Mouse (Mus musculus): Measurements from ENCODE around the gene AC134908.4. TPM values are rescaled to one million over a fixed set of nuclear protein-coding genes. Genes with fewer than 3 reads are reported as not detected.
A peak's percentile ranks its signal among the peaks of the same experiment; 100 is the strongest.

The AC134908.4 gene
- total RNA-seq (2021) = 1 to 10 TPM; 1.4 to 1.9 TPM
- long read RNA-seq, experiment 1, partial matches to known transcripts = 0 of 1 reads
- long read RNA-seq, experiment 1, other reads (novel, unspliced or antisense) = 1 of 1 reads
- long read RNA-seq, experiment 2, partial matches to known transcripts = 1 of 6 reads
- long read RNA-seq, experiment 2, other reads (novel, unspliced or antisense) = 5 of 6 reads

DNA sequence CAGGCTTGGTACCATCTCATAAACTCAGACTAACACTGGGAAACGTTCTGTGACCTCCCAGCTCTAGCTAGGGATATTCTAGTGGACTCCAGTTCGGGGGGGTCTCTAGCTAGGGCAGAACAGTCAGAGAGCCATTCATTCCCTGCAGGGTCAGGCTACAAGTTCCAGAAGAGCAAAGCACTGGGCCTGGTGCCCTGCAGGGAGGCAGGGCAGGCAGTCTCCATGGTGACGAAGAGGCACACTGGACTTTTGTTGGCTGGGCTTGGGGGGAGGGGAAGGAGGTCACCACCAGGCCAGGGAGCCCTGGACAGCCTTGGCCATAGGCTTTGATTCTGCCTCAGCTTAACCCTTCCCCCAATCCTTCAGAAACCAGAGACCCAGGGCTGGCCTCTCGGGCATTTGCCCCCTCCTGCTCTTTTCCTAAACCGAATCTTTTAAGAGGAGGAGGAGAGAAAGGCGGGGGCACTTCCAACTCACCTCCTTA, at the start of gene AC134908.4:
TSS of gene AC134908.4 (minus strand) at position 51 of the 484 bp plus-strand sequence.
- TF ChIP-seq CTCF (conservative IDR thresholded peaks at IDR 0.05) = no peak
- Histone ChIP-seq H3K4me3 (peak within 1 kb of the TSS; percentile 64), H3K27ac (peak within 1 kb of the TSS; percentile 95)
- DNase-seq (ENCODE audit: low spot score in 2 of 2) = peak; percentile 62 to 82

DNA sequence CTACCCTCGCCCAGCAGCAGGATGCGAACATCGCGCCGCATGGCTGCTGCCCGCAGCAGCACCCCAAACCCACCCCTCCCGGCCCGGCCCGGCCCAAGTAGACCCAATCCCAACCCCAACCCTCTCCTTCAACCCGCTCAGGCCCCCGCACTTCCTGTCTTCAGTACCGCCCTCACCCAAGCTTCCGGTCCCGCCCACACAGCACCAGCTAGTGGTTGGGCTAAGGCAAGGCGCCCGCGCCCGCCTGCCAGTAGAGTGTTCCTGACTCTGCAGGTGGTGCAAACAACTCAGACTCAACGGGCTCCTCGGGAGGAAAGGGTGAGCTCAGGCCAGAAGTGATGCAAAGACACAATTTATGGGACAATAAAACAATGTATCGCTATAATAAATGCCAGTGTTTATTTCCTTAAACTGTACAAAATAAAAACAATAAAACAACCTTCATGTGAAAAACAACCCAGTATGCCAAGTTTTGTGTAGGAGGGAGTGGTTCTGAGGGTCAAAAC, 49.0 kb upstream of the AC134908.4 start, which contains the start of gene Rhot2:
TSS of gene Rhot2 (minus strand) at position 456 of the 506 bp plus-strand sequence.
- peak within 1 kb of the TSS; percentile 96 for H3K27ac ChIP-seq
- peak; percentile 73 for TF ChIP-seq CTCF (conservative IDR thresholded peaks at IDR 0.05)
- peak; percentile 95 to 96 for DNase-seq (ENCODE audit: low spot score in 2 of 2)
- H3K4me3 ChIP-seq = peak within 1 kb of the TSS; percentile 83

DNA sequence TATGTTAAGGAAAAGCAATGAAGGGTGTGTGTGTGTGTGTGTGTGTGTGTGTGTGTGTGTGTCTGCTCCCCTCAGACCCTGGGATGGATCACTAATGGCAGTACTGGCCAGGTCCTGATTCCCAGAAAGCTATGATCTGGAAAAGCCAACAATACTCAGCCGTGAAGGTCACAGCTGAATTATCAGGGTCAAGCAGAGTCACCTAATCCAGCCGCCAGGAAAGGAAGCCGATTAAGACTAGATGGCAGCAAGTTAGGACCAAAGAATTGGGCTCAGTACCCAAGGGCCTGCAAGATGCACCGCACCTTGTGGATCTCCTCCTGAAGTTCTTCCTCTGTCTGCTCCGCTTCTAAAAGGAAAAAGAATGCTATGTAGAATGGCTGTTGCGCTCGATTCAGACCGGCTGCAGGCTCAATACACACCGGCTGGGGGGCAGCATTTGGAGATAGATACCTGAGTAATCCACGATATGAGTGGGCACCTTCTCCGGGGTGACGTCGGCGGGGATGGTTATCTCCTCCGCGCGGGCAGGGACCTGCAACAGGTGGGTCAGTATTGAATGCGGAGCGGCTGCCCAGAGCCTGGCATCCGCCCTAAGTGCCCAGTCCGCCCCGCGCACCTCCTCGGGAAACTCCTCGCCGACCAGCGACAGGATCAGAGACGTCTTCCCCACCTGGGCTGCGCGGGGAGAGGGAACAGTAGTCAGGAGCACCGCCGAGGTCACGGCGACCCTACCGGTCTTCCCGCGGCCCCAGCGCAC, 48.4 kb upstream of the AC134908.4 start:
- no peak for DNase-seq (ENCODE audit: low spot score in 2 of 2)
- H3K4me3 ChIP-seq = peak overlapping the region; percentile 83
- TF ChIP-seq CTCF (conservative IDR thresholded peaks at IDR 0.05) = no peak
- peak overlapping the region; percentile 96 for H3K27ac ChIP-seq

DNA sequence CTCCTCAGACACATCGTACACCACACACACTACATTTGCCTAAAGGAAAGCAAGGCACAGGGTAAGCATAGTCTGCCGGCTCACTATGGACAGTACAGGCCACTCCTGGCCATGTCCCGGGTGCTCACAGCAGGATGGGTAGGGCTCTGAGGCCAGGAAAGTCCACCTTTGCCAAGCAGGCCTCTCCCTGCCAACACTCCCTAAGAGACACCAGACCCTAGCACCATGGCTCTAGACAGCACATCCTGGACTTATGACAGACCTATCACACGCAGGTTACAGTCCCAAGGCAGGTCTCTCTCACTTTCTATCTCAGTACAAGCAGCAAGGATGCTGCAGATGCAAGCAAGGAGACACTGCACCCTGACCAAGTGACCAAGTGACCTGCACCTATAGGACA, 47.7 kb upstream of the AC134908.4 start:
- no peak for DNase-seq (ENCODE audit: low spot score in 2 of 2)
- TF ChIP-seq CTCF (conservative IDR thresholded peaks at IDR 0.05) = no peak
- H3K4me3 ChIP-seq = peak overlapping the region; percentile 83
- H3K27ac ChIP-seq = peak overlapping the region; percentile 96; the same call in 1 of the 2 replicates

DNA sequence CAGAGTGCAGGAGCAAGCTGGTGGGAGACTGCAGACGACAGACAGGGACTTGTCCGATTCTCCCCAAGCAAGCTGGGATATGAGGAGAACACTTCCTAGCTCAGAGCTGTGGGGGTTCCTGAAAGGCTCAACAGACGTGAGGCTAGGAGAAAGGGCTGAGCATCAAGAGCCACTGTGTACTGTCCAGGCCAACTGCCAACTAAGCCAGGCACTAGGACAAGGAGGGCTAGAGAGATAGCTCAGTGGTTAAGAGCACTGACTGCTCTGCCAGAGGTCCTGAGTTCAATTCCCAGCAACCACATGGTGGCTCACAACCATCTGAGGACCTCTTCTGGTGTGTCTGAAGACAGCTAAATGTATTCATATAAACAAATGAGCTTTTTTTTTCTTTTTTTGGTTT, 47.0 kb upstream of the AC134908.4 start:
- TF ChIP-seq CTCF (conservative IDR thresholded peaks at IDR 0.05) = 0 out of 2 replicates have a peak, but pooled peaks have one; percentile 6
- H3K4me3 ChIP-seq = no peak overlapping the region
- no peak for DNase-seq (ENCODE audit: low spot score in 2 of 2)
- H3K27ac ChIP-seq = no peak overlapping the region

DNA sequence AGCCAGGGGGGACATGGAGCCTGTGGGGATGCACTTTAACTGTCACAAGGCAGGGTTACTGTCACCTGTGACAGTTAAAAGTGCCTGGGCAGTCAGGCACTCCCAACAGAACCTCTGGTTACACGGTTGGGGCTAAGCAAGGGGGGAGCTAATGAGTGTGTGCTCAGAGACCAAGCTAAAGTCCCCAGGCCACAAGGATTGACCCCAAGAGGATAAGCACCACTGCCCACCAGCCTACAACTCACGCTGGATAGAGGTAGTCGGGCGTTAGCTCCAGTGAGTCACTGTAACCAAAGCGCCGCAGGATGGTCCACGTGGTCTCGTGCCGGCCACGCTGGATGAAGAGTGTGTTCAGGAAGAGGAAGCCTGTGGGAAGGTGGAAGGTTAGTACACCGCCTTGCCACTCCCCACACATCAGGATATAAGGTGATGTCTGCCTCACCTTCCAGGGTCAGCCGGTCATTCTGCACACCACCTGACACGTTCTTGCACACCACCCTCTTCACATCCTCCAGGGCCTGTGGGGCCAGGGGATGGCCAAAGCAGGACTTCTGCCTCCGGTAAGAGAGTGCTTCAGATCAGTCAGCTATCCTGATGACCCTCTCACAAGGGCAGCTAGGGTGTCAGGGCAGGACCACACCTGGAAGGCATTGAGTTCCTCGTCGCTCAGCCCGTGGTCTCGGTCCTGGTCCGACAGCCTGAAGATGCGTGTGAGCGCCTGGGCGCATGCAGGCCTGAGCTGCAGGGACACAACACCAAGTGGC, 45.8 kb upstream of the AC134908.4 start, which contains the start of gene Gm20683:
TSS of gene Gm20683 (minus strand) at position 647 of the 764 bp plus-strand sequence.
- H3K4me3 ChIP-seq = no peak within 1 kb of the TSS
- no peak within 1 kb of the TSS for H3K27ac ChIP-seq
- TF ChIP-seq CTCF (conservative IDR thresholded peaks at IDR 0.05) = no peak
- no peak for DNase-seq (ENCODE audit: low spot score in 2 of 2)

DNA sequence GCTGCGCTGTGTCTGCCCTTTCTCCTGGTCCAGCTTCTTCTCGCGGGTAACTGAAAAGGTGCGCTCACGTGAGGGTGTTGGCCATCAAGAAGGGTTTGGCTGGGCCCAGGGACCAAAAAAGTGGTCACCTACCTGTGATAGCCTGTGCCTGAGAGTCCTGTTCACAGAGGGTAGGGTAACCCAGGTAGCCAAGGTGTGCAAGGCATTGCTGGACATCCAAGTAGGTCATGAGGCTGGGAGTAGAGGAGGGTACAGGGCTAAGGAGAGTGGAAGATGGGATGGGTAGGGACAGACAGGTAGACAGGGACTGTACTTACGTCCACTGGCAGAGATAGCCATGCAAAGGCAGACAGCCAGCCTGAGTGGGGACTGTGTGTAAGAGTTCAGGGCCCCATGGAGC, 45.1 kb upstream of the AC134908.4 start:
- TF ChIP-seq CTCF (conservative IDR thresholded peaks at IDR 0.05) = no peak
- DNase-seq (ENCODE audit: low spot score in 2 of 2) = no peak
- no peak overlapping the region for H3K4me3 ChIP-seq
- H3K27ac ChIP-seq = no peak overlapping the region

DNA sequence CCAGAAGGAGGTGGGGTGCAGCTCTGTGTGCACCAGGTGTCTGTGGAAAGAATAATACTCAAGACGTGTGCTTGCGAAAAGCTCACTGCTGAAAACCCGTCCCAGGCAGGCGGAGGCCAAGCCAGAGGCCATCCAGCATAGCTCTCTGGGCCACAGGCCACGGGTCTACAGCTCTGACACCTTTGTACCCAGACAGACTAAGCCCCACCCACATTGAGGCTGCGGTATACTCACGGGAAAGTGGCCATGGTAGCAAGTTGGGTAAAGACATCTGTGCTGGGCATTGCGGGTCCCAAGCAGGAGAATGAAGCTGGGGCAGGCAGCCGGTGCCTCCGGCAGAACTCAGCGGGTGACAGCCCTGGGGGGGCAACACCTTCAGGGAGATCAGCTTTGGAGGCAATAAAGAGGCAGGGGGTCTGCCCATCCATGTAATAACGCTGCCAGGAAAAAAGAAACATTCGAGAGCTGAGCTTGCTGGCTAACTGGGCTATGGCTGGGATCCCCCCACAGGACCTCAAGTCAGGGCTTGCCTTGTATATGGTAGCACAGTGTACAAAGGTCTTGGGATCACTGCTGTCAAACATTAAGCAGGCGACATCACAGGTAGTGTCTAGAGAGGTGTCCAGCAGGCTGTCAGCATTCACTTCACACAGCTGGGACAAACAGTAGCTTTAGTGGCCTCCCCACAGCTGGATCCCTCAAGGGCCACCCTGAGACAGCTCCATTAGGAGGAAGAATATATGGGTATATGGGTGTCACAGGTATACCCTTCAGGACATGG, 44.2 kb upstream of the AC134908.4 start:
- no peak for TF ChIP-seq CTCF (conservative IDR thresholded peaks at IDR 0.05)
- Histone ChIP-seq H3K27ac (peak overlapping the region; percentile 14; the same call in 1 of the 2 replicates), H3K4me3 (no peak overlapping the region)
- no peak for DNase-seq (ENCODE audit: low spot score in 2 of 2)

DNA sequence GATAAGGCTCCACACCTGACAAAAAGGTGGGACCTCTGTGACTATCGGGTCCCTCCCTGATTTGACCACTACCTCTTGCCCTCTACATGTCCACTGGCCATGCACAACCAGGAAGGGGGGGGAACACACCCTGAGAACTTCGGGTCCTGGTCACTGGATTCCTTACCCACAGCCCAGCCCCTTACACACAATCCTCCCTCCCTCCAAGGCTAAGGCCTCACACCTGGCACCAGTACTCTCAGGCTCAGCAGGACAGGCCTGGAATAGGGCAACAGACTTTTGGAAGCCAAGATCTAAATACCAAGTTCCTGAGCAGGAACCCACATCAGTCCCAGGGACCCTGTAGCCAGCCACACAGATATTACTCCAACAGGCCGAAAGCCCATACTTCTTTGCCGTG, 43.4 kb upstream of the AC134908.4 start:
- no peak overlapping the region for H3K4me3 ChIP-seq
- DNase-seq (ENCODE audit: low spot score in 2 of 2) = no peak
- TF ChIP-seq CTCF (conservative IDR thresholded peaks at IDR 0.05) = no peak
- H3K27ac ChIP-seq = peak overlapping the region; percentile 14; the same call in 1 of the 2 replicates

DNA sequence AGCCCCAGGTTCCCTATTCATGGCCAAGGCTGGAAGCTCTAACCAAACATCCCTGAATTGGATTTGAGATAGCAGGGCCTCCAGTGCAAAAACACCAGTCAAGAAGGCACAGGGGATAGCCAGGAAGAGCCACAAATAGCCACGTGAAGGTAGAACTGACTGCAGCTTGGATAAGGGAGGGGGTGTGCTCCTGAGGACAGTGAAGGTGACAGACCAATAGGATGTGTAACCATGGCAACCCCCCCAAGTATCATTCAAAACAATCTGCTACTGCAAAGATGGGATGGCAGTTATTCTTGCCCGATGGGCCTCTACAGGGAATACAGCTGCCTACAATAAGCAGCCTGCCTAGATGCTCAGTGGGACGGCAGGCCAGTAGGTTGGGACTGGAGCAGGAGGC, 42.1 kb upstream of the AC134908.4 start:
- TF ChIP-seq CTCF (conservative IDR thresholded peaks at IDR 0.05) = no peak
- H3K4me3 ChIP-seq = no peak overlapping the region; the same call in 1 of the 2 replicates
- H3K27ac ChIP-seq = peak overlapping the region; percentile 99
- DNase-seq (ENCODE audit: low spot score in 2 of 2) = no peak

DNA sequence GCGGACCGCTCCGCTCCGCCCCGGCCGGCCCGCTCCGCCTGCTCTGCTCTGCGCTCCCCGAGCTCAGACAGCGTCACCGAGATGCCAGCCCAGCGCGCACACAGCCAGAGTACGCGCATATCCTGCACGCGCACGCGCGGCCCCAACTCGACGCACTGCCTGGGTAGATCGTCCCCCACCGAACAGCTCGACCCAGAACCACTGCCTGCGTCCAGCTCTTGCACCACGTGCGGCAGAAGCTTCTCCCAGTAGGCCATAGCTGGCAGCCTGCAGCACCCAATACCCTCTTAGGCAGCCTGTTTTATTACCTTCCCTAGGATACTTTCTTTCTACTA, 41.6 kb upstream of the AC134908.4 start, which contains the start of gene Rhbdl1:
TSS of gene Rhbdl1 (minus strand) at position 220 of the 335 bp plus-strand sequence.
- TF ChIP-seq CTCF (conservative IDR thresholded peaks at IDR 0.05) = no peak

More for the DNA sequence above, 41.6 kb upstream of the AC134908.4 start, which contains the start of gene Rhbdl1:
- Histone ChIP-seq H3K27ac (peak within 1 kb of the TSS; percentile 99), H3K4me3 (peak within 1 kb of the TSS; percentile 72)
- peak; percentile 87 to 88 for DNase-seq (ENCODE audit: low spot score in 2 of 2)
